Mouse (Mus musculus) fibroblast of lung, adult 2 months (primary cell): Measurements from ENCODE around the gene 5330417C22Rik.

Experiments used
- DNase-seq: peaks from one replicate; pipeline ENCODE4 v3.0.0-alpha.2; 2011; ENCODE audit warnings: low read depth

5330417C22Rik gene

GRCm38 (mm10) chr3:108458380-108458779, 78.0 kb downstream of the 5330417C22Rik start:
- no peak for DNase-seq

GRCm38 (mm10) chr3:108454172-108454571, 82.2 kb downstream of the 5330417C22Rik start:
- DNase-seq: no peak

GRCm38 (mm10) chr3:108451969-108452368, 84.4 kb downstream of the 5330417C22Rik start:
- no peak for DNase-seq

DNA sequence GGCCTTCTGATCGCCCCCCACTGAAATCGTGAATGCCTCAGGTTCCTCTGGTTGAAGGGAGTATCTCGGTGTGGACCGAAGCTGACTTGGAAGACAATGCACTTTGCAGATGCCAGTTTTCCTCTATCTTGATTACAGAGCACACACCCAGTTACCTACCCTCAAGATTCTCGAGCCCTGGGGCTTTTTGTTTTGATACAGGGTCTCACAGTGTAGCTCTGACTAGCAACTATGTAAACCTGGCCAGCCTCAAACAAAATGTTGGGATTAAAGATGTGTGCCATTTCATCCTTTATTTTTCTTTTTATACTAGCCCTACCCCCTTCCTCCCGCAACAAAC, 91.0 kb downstream of the 5330417C22Rik start:
- DNase-seq: no peak

DNA sequence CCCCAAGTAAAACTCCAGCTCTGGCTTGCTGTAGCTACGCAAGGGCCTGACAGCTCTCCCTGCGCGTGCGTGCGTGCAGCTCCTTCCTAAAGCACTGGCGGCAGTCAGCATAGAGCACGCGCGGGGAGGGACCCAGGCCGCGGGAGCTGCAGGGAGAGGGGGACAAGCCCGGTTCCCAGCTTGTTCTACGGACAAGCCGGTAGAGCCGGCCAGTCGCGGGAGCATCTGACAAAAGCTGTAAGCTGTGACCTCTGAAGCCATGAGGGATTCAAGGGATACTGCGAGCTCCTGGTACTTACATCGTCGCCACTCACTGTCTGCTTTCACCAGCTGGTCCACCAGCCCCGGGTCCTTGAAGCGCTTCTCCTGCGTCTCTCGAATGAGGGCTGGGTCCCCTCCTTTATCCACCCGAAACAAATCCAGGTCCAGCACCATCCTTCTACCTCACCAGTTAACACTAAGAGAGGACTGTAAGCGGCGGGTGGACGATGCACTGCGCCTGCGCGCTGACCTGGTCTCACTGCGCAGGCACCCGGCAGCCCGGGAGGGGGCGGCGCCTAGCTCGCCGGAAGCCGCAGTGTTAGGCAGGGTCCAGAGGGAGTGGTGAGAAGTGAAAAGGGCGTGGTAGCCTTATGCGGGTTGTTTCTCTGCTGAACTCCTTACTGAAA, 91.5 kb downstream of the 5330417C22Rik start, which contains the start of gene Sars:
Gene Sars, minus strand, starts transcription at position 512 of the 668 bp plus-strand sequence.
- DNase-seq: peak; percentile 88

DNA sequence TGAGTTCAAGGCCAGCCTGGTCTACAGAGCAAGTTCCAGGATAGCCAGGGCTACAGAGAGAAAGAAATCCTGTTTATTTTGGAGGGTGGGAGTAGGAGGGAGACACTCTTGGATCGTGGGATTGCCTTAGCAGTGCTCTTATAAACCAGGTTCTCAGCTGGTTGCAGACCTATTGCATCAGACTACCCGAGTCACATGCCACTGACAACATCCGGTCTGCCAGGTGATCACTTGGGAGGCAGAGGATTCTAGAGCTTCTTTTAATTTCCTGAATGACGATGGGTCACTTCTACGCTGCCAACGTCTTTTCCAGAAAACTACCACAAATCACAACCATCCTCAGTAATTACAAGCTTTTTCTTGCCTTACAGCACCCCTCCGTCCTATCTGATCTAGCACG, 92.3 kb downstream of the 5330417C22Rik start:
- peak; percentile 83 for DNase-seq

- no peak for DNase-seq
These were observed 100.0 kb downstream of the 5330417C22Rik start for GRCm38 (mm10) chr3:108436380-108436714.

DNA sequence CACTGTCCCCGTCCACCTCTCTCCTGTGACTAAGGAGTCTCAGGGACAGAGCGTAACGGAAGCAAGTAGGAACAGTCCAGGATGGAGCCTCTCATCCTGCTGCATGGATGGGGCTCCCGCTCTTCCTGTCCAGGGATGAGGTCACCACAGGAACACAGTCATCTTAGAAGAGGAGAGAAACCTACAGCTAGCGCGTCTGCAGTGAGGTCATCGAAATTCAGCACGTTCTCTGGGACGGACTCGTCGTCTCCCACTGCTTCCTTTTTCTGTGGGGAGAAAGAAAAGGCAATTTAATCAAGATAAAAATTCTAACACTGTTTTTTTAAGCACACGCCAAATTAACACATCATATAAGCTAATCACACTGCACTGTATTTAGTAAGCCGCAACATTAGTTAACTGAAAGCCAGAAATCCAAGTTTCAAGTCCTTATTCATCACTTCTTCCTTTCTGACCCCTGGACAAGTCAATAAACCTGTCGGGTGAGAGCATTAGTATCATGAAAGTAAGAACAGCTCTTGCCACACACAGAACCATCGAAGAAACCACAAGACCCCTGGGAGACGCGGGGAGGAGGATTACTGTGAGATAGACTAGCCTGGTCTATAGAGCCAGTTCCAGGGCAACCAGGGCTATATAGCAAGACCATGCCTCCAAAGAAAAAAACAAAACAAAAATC, 100.5 kb downstream of the 5330417C22Rik start:
- no peak for DNase-seq

- no peak for DNase-seq
These were observed 102.3 kb downstream of the 5330417C22Rik start for GRCm38 (mm10) chr3:108433881-108434495.

GRCm38 (mm10) chr3:108433188-108433880, 103.0 kb downstream of the 5330417C22Rik start:
- no peak for DNase-seq

- DNase-seq: no peak
These were observed 103.7 kb downstream of the 5330417C22Rik start for GRCm38 (mm10) chr3:108432542-108433187.

DNA sequence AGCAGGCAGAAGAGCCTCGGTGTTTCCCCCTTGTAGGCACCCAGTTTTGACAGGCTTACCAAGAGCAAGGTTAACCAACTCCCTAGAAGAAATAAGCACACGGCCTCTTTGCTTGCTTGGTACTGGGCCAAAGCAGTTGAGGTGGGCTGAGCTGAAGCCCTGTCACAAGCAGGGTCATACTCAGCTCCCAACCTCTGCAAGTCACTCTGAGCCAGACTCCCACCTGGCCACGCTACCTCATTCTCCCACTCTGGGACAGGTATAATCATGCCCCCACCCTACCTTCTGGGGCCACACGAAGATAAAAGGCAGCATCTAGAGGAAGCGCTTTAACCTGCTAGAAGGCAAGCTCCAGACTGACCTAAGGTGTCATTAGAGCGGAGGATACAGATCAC, 110.7 kb downstream of the 5330417C22Rik start:
- no peak for DNase-seq

DNA sequence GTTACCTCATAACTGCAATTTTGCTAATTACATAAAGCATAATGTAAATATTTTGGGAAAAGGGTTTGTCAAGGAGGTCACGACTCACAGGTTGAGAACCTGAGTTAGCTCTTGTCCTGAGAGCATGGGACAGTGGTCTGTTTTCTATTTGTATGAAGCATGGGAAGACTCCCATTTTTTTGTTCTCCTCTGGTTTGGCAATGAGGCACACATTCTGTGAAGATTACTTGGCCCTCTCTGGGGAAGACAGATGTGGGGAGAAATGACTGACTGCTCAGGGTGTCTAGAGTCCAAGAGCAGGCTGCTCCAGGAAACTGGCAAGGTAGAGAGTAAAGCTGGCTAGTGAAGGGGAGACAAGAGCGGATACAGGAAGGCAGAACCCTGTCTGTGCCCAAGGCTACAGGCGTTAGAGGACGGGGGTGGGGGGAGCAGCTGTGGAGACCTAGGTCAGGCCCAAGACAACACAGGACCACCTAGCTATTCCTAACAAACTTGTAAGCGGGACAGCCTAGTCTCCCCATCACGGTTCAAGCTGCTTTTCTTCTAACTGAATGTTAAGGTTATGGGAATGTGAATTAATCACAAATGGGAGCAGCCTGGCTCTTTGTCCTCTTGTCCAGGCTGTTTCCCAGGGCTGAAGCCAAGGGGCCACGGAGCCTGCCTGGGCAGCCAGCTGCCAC, 111.3 kb downstream of the 5330417C22Rik start:
- no peak for DNase-seq

GRCm38 (mm10) chr3:108423844-108424801, 112.2 kb downstream of the 5330417C22Rik start:
- DNase-seq: peak; percentile 86

GRCm38 (mm10) chr3:108423006-108423405, 113.3 kb downstream of the 5330417C22Rik start:
- no peak for DNase-seq

DNA sequence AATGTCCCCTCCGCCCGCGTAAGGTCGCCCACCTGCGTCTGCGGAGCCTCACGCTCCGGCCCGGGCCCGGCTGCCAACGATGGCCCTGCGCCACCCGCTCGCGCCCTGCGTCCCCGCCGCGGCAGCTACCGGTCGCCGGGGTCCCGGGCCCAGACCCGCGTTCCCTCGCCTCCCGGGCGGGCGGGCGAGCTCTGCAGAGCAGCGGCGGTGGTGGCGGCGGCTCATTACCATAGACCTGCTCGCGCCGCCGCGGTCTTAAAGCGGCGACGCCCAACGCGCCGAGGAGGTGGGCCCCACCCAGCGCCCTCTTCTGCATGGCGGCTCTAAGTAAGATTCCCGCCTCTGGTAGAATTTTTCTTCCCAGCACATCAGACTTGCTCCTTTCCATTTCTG, 120.5 kb downstream of the 5330417C22Rik start:
- DNase-seq: no peak

- DNase-seq: no peak
These were observed 121.2 kb downstream of the 5330417C22Rik start, which contains the start of gene Celsr2 for GRCm38 (mm10) chr3:108414857-108415830. Gene Celsr2, minus strand, starts transcription at chr3:108415552.

DNA sequence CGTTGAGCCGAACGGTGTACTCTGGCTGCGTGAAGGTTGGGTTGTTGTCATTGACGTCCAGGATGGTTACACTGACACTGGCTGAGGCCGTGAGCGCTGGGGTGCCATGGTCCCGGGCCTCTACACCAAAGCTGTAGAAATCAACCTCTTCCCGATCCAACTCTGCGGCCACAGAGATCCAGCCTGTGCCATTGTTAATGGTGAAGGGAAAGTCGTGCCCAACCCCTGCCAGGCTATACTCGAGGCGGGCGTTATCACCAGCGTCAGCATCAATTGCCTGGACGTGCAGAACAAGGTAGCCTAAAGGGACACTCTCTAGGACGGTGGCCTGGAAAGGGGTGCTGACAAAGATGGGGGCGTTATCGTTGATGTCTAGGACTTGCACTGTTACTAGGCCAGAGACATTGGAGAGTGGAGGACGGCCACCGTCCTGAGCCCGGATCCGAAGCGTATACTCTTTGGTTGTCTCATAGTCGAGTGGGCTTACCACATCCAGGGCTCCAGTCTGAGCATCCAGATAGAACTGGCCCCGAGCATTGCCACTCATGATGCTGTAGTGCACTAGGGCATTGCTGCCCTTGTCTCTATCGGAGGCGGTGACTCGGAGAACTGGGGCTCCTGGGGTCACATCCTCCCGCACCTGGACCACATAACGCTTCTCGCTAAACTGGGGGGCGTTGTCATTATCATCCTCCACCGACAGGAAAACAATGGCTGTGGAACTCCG, 122.5 kb downstream of the 5330417C22Rik start:
- DNase-seq: no peak

- DNase-seq: peak; percentile 56
These were observed 124.6 kb downstream of the 5330417C22Rik start for GRCm38 (mm10) chr3:108411754-108412121.
